Mouse (Mus musculus): ENCODE measurements at regions not wholly inside any gene's neighbourhood (a gene's known extent, or its start where the extent isn't known, plus 50 kb on each side); places are given as distances from the start of the nearest gene placed in this dataset.

GRCm38 (mm10) chr4:87667556-87668154 lies 365.5 kb downstream of the Mllt3 start:
- Histone ChIP-seq H3K36me3 (ENCODE audit: control insufficient read depth, insufficient read depth, low read length) (no peaks in the 10 kb centered on the region), H3K4me1 (ENCODE audit: control insufficient read depth, insufficient read depth, insufficient read length, low read length) (peaks cover 4% of the 10 kb centered on the region; the same call in 1 of the 2 replicates), H3K27me3 (ENCODE audit: control insufficient read depth, insufficient read depth, low read length) (no peaks in the 10 kb centered on the region), H3K4me3 (ENCODE audit: low read depth, low read length) (no peak overlapping the region), H3K27ac (ENCODE audit: insufficient read depth, low read depth, low read length) (no peak overlapping the region)
- TF ChIP-seq CTCF (IDR thresholded peaks at IDR 0.05; ENCODE audit: extremely low read depth, insufficient read length, insufficient replicate concordance, low read depth, low read length) (no peak), POLR2A (IDR thresholded peaks at IDR 0.05; ENCODE audit: low read depth, low read length) (no peak)
- 16% methylated on average over 5 of the region's 5 CpGs for WGBS

- H3K4me3 ChIP-seq (ENCODE audit: low read depth, low read length), result no peak overlapping the region
- no peaks in the 10 kb centered on the region for H3K27me3 ChIP-seq (ENCODE audit: control insufficient read depth, insufficient read depth, low read length)
- no peaks in the 10 kb centered on the region for H3K36me3 ChIP-seq (ENCODE audit: control insufficient read depth, insufficient read depth, low read length)
- no peak overlapping the region for H3K27ac ChIP-seq (ENCODE audit: insufficient read depth, low read depth, low read length)
- WGBS, result 84% methylated on average over 6 of the region's 6 CpGs
- peaks cover 4% of the 10 kb centered on the region; the same call in 1 of the 2 replicates for H3K4me1 ChIP-seq (ENCODE audit: control insufficient read depth, insufficient read depth, insufficient read length, low read length)
- no peak for TF ChIP-seq CTCF (IDR thresholded peaks at IDR 0.05; ENCODE audit: extremely low read depth, insufficient read length, insufficient replicate concordance, low read depth, low read length)
- TF ChIP-seq POLR2A (IDR thresholded peaks at IDR 0.05; ENCODE audit: low read depth, low read length), result no peak
These were observed 368.0 kb downstream of the Mllt3 start for GRCm38 (mm10) chr4:87665149-87665548.

GRCm38 (mm10) chr4:87662876-87663275 lies 370.3 kb downstream of the Mllt3 start:
- H3K4me1 ChIP-seq (ENCODE audit: control insufficient read depth, insufficient read depth, insufficient read length, low read length), result no peaks in the 10 kb centered on the region
- no peak overlapping the region for H3K27ac ChIP-seq (ENCODE audit: insufficient read depth, low read depth, low read length)
- no peak overlapping the region for H3K4me3 ChIP-seq (ENCODE audit: low read depth, low read length)
- H3K27me3 ChIP-seq (ENCODE audit: control insufficient read depth, insufficient read depth, low read length), result no peaks in the 10 kb centered on the region
- TF ChIP-seq POLR2A (IDR thresholded peaks at IDR 0.05; ENCODE audit: low read depth, low read length) (no peak), CTCF (IDR thresholded peaks at IDR 0.05; ENCODE audit: extremely low read depth, insufficient read length, insufficient replicate concordance, low read depth, low read length) (no peak)
- 96% methylated on average over 2 of the region's 2 CpGs for WGBS
- H3K36me3 ChIP-seq (ENCODE audit: control insufficient read depth, insufficient read depth, low read length), result no peaks in the 10 kb centered on the region

- Histone ChIP-seq H3K36me3 (ENCODE audit: control insufficient read depth, insufficient read depth, low read length) (no peaks in the 10 kb centered on the region), H3K27me3 (ENCODE audit: control insufficient read depth, insufficient read depth, low read length) (no peaks in the 10 kb centered on the region), H3K4me1 (ENCODE audit: control insufficient read depth, insufficient read depth, insufficient read length, low read length) (no peaks in the 10 kb centered on the region), H3K4me3 (ENCODE audit: low read depth, low read length) (no peak overlapping the region), H3K27ac (ENCODE audit: insufficient read depth, low read depth, low read length) (no peak overlapping the region)
- TF ChIP-seq CTCF (IDR thresholded peaks at IDR 0.05; ENCODE audit: extremely low read depth, insufficient read length, insufficient replicate concordance, low read depth, low read length) (no peak), POLR2A (IDR thresholded peaks at IDR 0.05; ENCODE audit: low read depth, low read length) (no peak)
- WGBS, result 61% methylated on average over 4 of the region's 4 CpGs
These were observed 374.8 kb downstream of the Mllt3 start for GRCm38 (mm10) chr4:87658316-87658715.

- Histone ChIP-seq H3K4me3 (ENCODE audit: low read depth, low read length) (no peak overlapping the region), H3K36me3 (ENCODE audit: control insufficient read depth, insufficient read depth, low read length) (no peaks in the 10 kb centered on the region), H3K4me1 (ENCODE audit: control insufficient read depth, insufficient read depth, insufficient read length, low read length) (no peaks in the 10 kb centered on the region), H3K27ac (ENCODE audit: insufficient read depth, low read depth, low read length) (no peak overlapping the region), H3K27me3 (ENCODE audit: control insufficient read depth, insufficient read depth, low read length) (no peaks in the 10 kb centered on the region)
- no peak for TF ChIP-seq POLR2A (IDR thresholded peaks at IDR 0.05; ENCODE audit: low read depth, low read length)
- no peak for TF ChIP-seq CTCF (IDR thresholded peaks at IDR 0.05; ENCODE audit: extremely low read depth, insufficient read length, insufficient replicate concordance, low read depth, low read length)
- WGBS, result 41% methylated on average over 2 of the region's 2 CpGs
These were observed 375.3 kb downstream of the Mllt3 start for GRCm38 (mm10) chr4:87657855-87658254.

GRCm38 (mm10) chr4:87653440-87654165 lies 379.6 kb downstream of the Mllt3 start:
- no peaks in the 10 kb centered on the region for H3K27me3 ChIP-seq (ENCODE audit: control insufficient read depth, insufficient read depth, low read length)
- no peak overlapping the region for H3K4me3 ChIP-seq (ENCODE audit: low read depth, low read length)
- H3K27ac ChIP-seq (ENCODE audit: insufficient read depth, low read depth, low read length), result no peak overlapping the region
- H3K4me1 ChIP-seq (ENCODE audit: control insufficient read depth, insufficient read depth, insufficient read length, low read length), result peaks cover 3% of the 10 kb centered on the region; the same call in 1 of the 2 replicates
- no peak for TF ChIP-seq CTCF (IDR thresholded peaks at IDR 0.05; ENCODE audit: extremely low read depth, insufficient read length, insufficient replicate concordance, low read depth, low read length)
- TF ChIP-seq POLR2A (IDR thresholded peaks at IDR 0.05; ENCODE audit: low read depth, low read length), result no peak
- WGBS, result 87% methylated on average over 5 of the region's 5 CpGs
- no peaks in the 10 kb centered on the region for H3K36me3 ChIP-seq (ENCODE audit: control insufficient read depth, insufficient read depth, low read length)

- TF ChIP-seq CTCF (IDR thresholded peaks at IDR 0.05; ENCODE audit: extremely low read depth, insufficient read length, insufficient replicate concordance, low read depth, low read length) (no peak), POLR2A (IDR thresholded peaks at IDR 0.05; ENCODE audit: low read depth, low read length) (no peak)
- Histone ChIP-seq H3K27ac (ENCODE audit: insufficient read depth, low read depth, low read length) (no peak overlapping the region), H3K4me3 (ENCODE audit: low read depth, low read length) (no peak overlapping the region), H3K27me3 (ENCODE audit: control insufficient read depth, insufficient read depth, low read length) (no peaks in the 10 kb centered on the region), H3K36me3 (ENCODE audit: control insufficient read depth, insufficient read depth, low read length) (no peaks in the 10 kb centered on the region), H3K4me1 (ENCODE audit: control insufficient read depth, insufficient read depth, insufficient read length, low read length) (peaks cover 3% of the 10 kb centered on the region; the same call in 1 of the 2 replicates)
- 49% methylated on average over 8 of the region's 8 CpGs for WGBS
These were observed 380.7 kb downstream of the Mllt3 start for GRCm38 (mm10) chr4:87652314-87652934.
